Mouse (Mus musculus) MEL (cell line): ENCODE results near the gene Nrxn3.

Experiments
- CTCF ChIP-seq, 3 experiments: IDR thresholded peaks in 2 of 3; conservative IDR thresholded peaks in 1 of 3; 2 replicates each; pipeline ENCODE4 v1.5.1; 2011 to 2012; ENCODE audit warnings: low read length in 3 of 3, low read depth in 2 of 3, mild to moderate bottlenecking in 2 of 3, improper control_type of control experiment in 1 of 3, inconsistent platforms in 1 of 3, mixed read lengths in 1 of 3, moderate library complexity in 1 of 3; ENCODE audit not compliant: control insufficient read depth in 1 of 3, insufficient read depth in 1 of 3, poor library complexity in 1 of 3, severe bottlenecking in 1 of 3
- EP300 ChIP-seq, 2 experiments: IDR thresholded peaks; 2 replicates each; pipeline ENCODE4 v1.6.1; 2011; ENCODE audit warnings: improper control_type of control experiment in 2 of 2, low read length in 2 of 2, low read depth in 1 of 2, mild to moderate bottlenecking in 1 of 2
- HCFC1 ChIP-seq: IDR thresholded peaks from 2 replicates; pipeline ENCODE4 v1.6.1; 2012; ENCODE audit warnings: low read depth, mild to moderate bottlenecking, inconsistent platforms, low read length, improper control_type of control experiment, moderate library complexity
- POLR2AphosphoS2 ChIP-seq: IDR thresholded peaks from 2 replicates; pipeline ENCODE4 v1.6.1; 2011; ENCODE audit warnings: low read length, improper control_type of control experiment
- TCF12 ChIP-seq: IDR thresholded peaks from 2 replicates; pipeline ENCODE4 v1.6.1; 2014; ENCODE audit warnings: low read depth, mild to moderate bottlenecking, inconsistent platforms, low read length, improper control_type of control experiment, moderate library complexity

GRCm38 (mm10) chr12:89568723-89569377 lies 846.2 kb downstream of the Nrxn3 start:
- no peak for TF ChIP-seq CTCF (IDR thresholded peaks at IDR 0.05 in 2 of 3, conservative IDR thresholded peaks at IDR 0.05 in 1 of 3; ENCODE audit: control insufficient read depth in 1 of 3, insufficient read depth in 1 of 3, low read depth in 2 of 3, low read length in 3 of 3, poor library complexity in 1 of 3, severe bottlenecking in 1 of 3)
- TF ChIP-seq TCF12, result no peak
- TF ChIP-seq POLR2AphosphoS2, result no peak
- TF ChIP-seq EP300 (IDR thresholded peaks at IDR 0.05; ENCODE audit: low read depth in 1 of 2, low read length in 2 of 2), result no peak
- TF ChIP-seq HCFC1, result no peak
